Mouse (Mus musculus) heart, embryonic 11.5 days (tissue): Measurements from ENCODE around the gene Cnot10. TPM values are rescaled to one million over a fixed set of nuclear protein-coding genes. Genes with fewer than 3 reads are reported as not detected.

Experiments used
- ATAC-seq: fragments of 200-750 bp; cut with Nextera tagmentation; replicated peaks from 2 replicates; pipeline ENCODE4 v1.8.0; 2017; ENCODE audit warnings: moderate library complexity; ENCODE audit not compliant: insufficient number of reproducible peaks, low FRiP score, low TSS enrichment
- H3K27ac ChIP-seq: fragments of 300-500 bp; sonication (generic); 2 replicates; pipeline ENCODE4 v1.5.1; 2014; ENCODE audit warnings: mild to moderate bottlenecking, low read depth, low read length
- H3K27me3 ChIP-seq: fragments of 300-500 bp; sonication (generic); 2 replicates; pipeline ENCODE4 v1.6.1; 2014; ENCODE audit warnings: mild to moderate bottlenecking, low read length, mixed read lengths; ENCODE audit not compliant: control insufficient read depth, insufficient read depth
- H3K36me3 ChIP-seq: fragments of 300-500 bp; sonication (generic); 2 replicates; pipeline ENCODE4 v1.6.1; 2014; ENCODE audit warnings: mild to moderate bottlenecking, low read length, moderate library complexity, mixed read lengths; ENCODE audit not compliant: control insufficient read depth, insufficient read depth
- H3K4me1 ChIP-seq: fragments of 300-500 bp; sonication (generic); 2 replicates; pipeline ENCODE4 v1.6.1; 2014; ENCODE audit warnings: low read length; ENCODE audit not compliant: control insufficient read depth, insufficient read depth
- H3K4me2 ChIP-seq: fragments of 300-500 bp; sonication (generic); 2 replicates; pipeline ENCODE4 v1.6.1; 2014; ENCODE audit warnings: mild to moderate bottlenecking, moderate library complexity
- H3K4me3 ChIP-seq: fragments of 300-500 bp; sonication (generic); 2 replicates; pipeline ENCODE4 v1.5.1; 2014; ENCODE audit warnings: low read depth, low read length
- H3K9ac ChIP-seq: fragments of 300-500 bp; sonication (generic); 2 replicates; pipeline ENCODE4 v1.6.1; 2014; ENCODE audit warnings: mild to moderate bottlenecking, low read depth, low read length, moderate library complexity
- H3K9me3 ChIP-seq: fragments of 300-500 bp; sonication (generic); replicated peaks from 2 replicates; pipeline ENCODE4 v1.6.1; 2016; ENCODE audit warnings: low read length; ENCODE audit not compliant: control insufficient read depth
- WGBS: fragments of 180-500 bp; shearing (Covaris S2); extraction: QIAGEN DNeasy Blood & Tissue Kit; methylation state at CpG from one replicate; pipeline ENCODE4 v1.1.7; 2014; ENCODE audit not compliant: insufficient replicate concordance; 5-methylcytosine and 5-hydroxymethylcytosine counted together
- polyA plus RNA-seq: library from polyadenylated mRNA; unstranded; fragments of >200 nt; fragmentation: Nextera tagmentation; extraction: Ambion mirVana; gene quantifications from 2 replicates; pipeline ENCODE4 v1.2.1, GENCODE M21; 2014

The Cnot10 gene
- polyA plus RNA-seq, 1 experiment from 2014 or later, result 37.5 TPM

DNA sequence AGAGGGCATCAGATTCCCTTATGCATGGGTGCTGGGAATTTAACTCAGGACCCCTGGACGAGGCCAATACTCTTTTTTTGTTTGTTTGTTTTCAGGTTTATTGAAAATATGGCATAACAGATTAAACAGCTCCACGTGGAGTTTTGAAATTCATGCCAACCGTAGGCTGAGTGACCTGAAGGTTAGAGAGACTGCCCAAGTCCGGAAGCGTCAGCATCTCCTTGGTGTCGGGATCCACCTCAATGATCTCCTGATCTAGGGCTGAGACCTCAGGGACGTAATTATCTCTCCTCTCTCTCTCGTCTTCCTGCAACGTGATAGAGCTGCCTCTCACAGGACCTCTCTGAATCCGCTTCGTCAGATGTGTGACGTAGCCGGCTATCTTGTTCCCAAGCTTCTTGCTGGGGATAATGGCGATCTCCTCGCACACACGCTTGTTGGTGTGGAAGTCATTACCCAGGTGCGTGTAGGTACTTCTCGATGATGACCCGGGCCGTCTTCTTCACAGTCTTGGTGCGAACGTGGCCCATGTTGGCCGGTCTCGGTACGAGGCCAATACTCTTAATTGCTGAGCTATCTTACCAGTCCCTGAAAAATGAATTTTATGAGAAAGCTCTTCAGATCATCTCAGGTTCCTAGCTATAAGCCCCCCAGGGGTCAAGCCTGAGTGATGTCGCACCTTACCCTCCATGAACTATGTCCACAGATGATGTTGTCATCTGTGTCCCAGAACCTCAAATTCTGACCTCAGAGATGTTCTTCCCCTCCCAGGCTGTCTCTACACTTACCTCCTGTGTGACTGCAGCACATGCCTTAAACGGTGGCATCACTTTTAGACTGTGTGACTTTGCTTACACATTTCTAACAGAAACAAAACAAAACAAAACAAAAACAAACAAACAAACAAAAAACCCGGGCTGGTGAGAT, 7.8 kb upstream of the Cnot10 start:
- Histone ChIP-seq H3K27me3 (peaks cover 6% of the 10 kb centered on the region), H3K9ac (no peak overlapping the region), H3K9me3 (no peaks in the 10 kb centered on the region), H3K4me1 (no peaks in the 10 kb centered on the region), H3K36me3 (no peaks in the 10 kb centered on the region), H3K4me2 (no peak overlapping the region), H3K4me3 (no peak overlapping the region), H3K27ac (no peak overlapping the region)
- ATAC-seq, result no peak
- 72% methylated on average over 28 of the region's 28 CpGs for WGBS

DNA sequence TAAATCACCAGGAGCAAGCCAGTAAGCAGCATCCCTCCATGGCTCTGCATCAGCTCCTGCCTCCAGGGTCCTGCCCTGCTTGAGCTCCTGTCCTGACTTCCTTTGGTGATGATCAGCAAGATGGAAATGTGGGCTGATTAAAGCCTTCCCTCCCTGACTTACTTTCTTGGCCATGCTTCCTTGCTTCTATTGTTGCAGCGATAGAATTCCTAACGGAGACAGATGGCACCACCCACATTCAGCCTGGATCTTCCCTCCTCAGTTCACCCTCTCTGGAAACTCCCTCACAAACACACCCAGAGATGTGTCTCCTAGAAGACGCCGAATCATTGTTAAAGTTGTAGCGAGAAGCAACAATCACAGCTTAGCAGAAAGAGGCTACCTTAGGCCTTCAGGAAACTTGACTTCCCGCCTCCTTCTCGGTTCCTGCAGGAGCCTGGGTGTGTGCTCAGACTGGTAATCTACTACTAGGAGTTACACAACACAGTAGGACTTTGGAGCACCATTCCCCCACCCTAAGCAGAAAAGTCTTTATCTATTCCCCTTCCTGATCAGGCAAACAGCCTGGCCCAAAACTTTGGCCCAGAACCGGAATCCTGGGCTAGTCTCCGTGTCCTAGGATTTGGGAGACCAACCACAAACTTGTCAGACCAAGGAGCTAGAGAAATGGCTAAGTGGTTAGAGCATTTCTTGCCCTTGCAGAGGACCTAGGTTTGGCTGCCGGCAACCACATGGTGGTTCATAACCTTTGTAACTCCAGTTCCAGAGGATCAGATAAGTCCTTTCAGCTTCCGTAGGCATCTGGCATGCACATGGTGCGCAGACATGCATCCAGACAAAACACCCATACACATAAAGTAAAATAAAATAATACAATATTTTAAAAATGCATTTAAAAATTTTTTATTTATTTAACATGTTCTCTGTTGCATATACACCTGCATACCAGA, 6.8 kb upstream of the Cnot10 start:
- WGBS, result 86% methylated on average over 12 of the region's 12 CpGs
- H3K4me1 ChIP-seq, result no peaks in the 10 kb centered on the region

DNA sequence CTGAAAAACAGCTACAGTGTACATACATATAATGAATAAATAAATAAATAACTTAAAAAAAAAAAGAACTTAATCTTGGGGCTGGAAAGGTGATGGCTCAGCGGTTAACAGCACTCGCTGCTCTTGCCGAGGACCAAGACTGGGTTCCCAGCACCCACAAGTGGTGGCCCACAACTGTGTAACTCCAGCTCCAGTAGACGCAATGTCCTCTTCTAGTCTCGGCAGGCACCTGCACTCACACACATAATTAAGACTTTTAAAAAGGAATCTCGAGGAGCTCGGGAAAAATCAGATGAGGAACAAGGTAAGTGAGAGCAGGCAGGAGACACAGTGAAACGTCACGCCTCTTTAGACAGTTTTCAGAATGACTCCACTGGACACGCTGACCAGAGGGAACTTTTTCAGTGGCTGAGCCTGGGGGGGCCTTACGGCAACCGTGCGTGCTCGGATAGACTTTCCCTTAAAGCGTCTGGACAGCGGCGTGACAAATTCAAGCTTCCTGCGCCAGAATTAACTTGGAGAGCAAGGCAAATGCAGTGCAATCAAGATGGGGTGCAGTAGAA, 717 bp downstream of the Cnot10 start:
- peak overlapping the region; percentile 74 for H3K27ac ChIP-seq
- 0 out of 2 replicates have a peak, but pooled peaks have one; percentile 12 for ATAC-seq
- peaks cover 6% of the 10 kb centered on the region for H3K27me3 ChIP-seq
- H3K4me3 ChIP-seq, result peak overlapping the region; percentile 91
- peak overlapping the region; percentile 96 for H3K4me2 ChIP-seq
- H3K9me3 ChIP-seq, result no peaks in the 10 kb centered on the region
- no peaks in the 10 kb centered on the region for H3K36me3 ChIP-seq
- no peaks in the 10 kb centered on the region; the same call in 1 of the 2 replicates for H3K4me1 ChIP-seq
- 10% methylated on average over 18 of the region's 18 CpGs for WGBS
- H3K9ac ChIP-seq, result peak overlapping the region; percentile 87

More for the DNA sequence above, 6.8 kb upstream of the Cnot10 start:
- no peak overlapping the region for H3K27ac ChIP-seq
- no peaks in the 10 kb centered on the region for H3K9me3 ChIP-seq
- ATAC-seq, result no peak
- H3K36me3 ChIP-seq, result no peaks in the 10 kb centered on the region
- no peak overlapping the region for H3K4me3 ChIP-seq
- H3K9ac ChIP-seq, result no peak overlapping the region
- no peak overlapping the region for H3K4me2 ChIP-seq
- peaks cover 6% of the 10 kb centered on the region for H3K27me3 ChIP-seq

DNA sequence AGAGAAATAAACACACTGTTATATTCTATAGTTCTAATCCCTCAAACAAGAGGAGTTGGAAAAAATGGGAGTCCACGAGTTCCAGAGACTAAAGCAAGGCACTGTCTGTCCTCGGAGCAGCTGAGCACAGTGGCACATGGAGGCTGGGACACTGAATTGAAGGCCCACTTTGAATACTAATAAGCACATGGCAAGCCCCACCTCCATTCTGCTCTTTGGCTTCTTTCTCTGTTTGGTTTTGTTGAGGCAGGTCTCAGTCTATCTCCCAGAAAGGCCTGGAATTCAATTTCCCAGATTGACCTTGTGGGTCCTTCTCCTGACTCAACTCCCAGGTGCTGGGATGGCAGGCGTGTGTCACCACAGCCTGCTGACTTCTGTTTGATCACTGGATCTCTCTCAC, 3.2 kb downstream of the Cnot10 start:
- Histone ChIP-seq H3K27ac (no peak overlapping the region), H3K27me3 (no peaks in the 10 kb centered on the region), H3K9me3 (no peaks in the 10 kb centered on the region), H3K4me1 (no peaks in the 10 kb centered on the region; the same call in 1 of the 2 replicates), H3K9ac (no peak overlapping the region), H3K4me2 (no peak overlapping the region), H3K36me3 (no peaks in the 10 kb centered on the region), H3K4me3 (no peak overlapping the region)
- ATAC-seq, result no peak
- WGBS, result 87% methylated on average over 3 of the region's 3 CpGs

DNA sequence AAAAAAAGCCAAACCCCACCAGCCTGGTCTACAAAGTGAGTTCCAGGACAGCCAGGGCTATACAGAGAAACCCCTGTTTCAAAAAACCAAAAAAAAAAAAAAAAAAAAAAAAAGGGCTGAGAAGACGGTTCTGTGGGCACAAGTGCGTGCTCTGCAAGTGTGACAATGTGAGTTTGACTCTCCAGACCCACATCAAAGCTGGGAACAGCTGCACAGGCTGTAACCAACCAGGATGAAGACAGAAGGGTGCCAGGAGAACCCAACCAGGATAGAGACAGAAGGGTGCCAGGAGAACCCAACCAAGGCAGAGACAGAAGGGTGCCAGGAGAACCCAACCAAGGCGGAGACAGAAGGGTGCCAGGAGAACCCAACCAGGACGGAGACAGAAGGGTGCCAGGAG, 3.8 kb downstream of the Cnot10 start:
- Histone ChIP-seq H3K4me3 (no peak overlapping the region), H3K27me3 (no peaks in the 10 kb centered on the region), H3K4me1 (no peaks in the 10 kb centered on the region; the same call in 1 of the 2 replicates), H3K27ac (no peak overlapping the region), H3K4me2 (no peak overlapping the region), H3K9ac (no peak overlapping the region), H3K9me3 (no peaks in the 10 kb centered on the region), H3K36me3 (no peaks in the 10 kb centered on the region; the same call in 1 of the 2 replicates)
- WGBS, result 95% methylated on average over 4 of the region's 4 CpGs
- ATAC-seq, result no peak

DNA sequence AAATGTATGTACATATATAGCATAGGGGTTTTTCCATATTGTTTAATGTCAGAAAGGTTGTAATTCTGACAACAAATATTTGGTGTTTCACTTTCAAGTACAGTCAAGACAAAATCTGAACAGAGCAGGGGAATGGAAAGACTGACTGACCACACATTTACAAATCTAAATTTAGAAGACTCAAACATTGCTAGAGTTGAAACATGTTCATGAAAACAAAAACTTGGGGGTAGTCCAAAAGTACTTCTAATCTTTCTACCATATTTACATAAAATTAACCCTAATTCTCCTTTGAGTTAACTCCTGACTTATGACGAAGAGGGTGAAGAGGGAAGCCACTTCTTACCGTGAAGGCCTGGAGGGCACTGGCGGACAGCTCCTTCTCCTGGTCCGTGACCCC, 7.7 kb downstream of the Cnot10 start:
- H3K9ac ChIP-seq, result no peak overlapping the region
- 86% methylated on average over 4 of the region's 4 CpGs for WGBS
- H3K36me3 ChIP-seq, result peaks cover 15% of the 10 kb centered on the region; the same call in 1 of the 2 replicates
- H3K27me3 ChIP-seq, result no peaks in the 10 kb centered on the region
- ATAC-seq, result no peak
- H3K9me3 ChIP-seq, result no peaks in the 10 kb centered on the region
- no peak overlapping the region for H3K27ac ChIP-seq
- H3K4me1 ChIP-seq, result no peaks in the 10 kb centered on the region
- H3K4me3 ChIP-seq, result no peak overlapping the region
- no peak overlapping the region for H3K4me2 ChIP-seq

DNA sequence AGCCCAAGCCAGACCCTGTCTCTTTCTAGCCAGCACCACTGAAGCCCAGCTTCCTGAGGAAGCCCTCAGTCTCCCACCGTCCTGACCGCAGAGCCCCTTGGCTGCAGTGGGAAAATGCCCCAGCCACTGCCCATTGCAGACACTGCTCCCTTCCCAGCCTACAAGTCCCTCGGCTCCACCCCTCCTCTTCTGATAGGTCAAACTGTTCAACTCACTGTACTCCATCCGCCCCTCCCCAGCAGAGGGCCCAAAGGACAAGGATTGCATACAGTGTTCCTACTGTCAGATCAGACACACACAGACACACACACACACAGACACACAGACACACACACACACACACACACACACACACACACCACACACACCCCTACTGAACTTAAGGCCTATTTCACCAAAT, 13.3 kb downstream of the Cnot10 start:
- no peak overlapping the region for H3K9ac ChIP-seq
- H3K9me3 ChIP-seq, result no peaks in the 10 kb centered on the region
- H3K27me3 ChIP-seq, result no peaks in the 10 kb centered on the region
- H3K4me3 ChIP-seq, result no peak overlapping the region
- H3K27ac ChIP-seq, result no peak overlapping the region
- H3K36me3 ChIP-seq, result peaks cover 30% of the 10 kb centered on the region
- no peaks in the 10 kb centered on the region for H3K4me1 ChIP-seq
- no peak for ATAC-seq
- no peak overlapping the region for H3K4me2 ChIP-seq
- 67% methylated on average over 4 of the region's 4 CpGs for WGBS

DNA sequence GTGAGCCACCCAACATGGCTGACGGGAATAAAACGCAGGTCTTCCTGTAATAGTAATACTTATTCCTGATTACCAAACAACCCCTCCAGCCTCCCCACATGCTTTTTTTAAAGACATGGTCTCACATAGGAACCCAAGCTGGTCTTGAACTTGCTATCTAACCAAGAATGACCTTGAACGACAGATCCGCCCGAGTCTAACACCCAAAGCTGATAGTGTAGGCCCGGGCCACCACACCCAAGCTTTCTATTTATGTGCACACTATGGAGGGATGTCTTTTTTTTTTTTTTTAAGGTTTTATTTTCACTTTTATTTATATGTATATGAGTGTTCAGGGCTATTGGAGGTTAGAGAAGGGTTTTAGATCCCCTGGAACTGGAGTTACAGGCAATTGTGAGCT, 15.8 kb downstream of the Cnot10 start:
- H3K36me3 ChIP-seq, result peaks cover 37% of the 10 kb centered on the region
- 84% methylated on average over 6 of the region's 6 CpGs for WGBS

More for the DNA sequence above, 15.8 kb downstream of the Cnot10 start:
- no peak overlapping the region for H3K4me2 ChIP-seq
- no peaks in the 10 kb centered on the region for H3K9me3 ChIP-seq
- no peak for ATAC-seq
- H3K4me3 ChIP-seq, result no peak overlapping the region
- H3K27me3 ChIP-seq, result no peaks in the 10 kb centered on the region
- H3K27ac ChIP-seq, result no peak overlapping the region
- no peaks in the 10 kb centered on the region for H3K4me1 ChIP-seq
- no peak overlapping the region for H3K9ac ChIP-seq
